Mouse (Mus musculus): ENCODE measurements at regions not wholly inside any gene's neighbourhood (a gene's known extent, or its start where the extent isn't known, plus 50 kb on each side); places are given as distances from the start of the nearest gene placed in this dataset.

- Histone ChIP-seq H3K9me3 (replicated peaks; ENCODE audit: control insufficient read depth, low read length) (no peaks in the 10 kb centered on the region), H3K4me1 (ENCODE audit: control insufficient read depth, insufficient read depth, low read length) (no peaks in the 10 kb centered on the region), H3K4me3 (ENCODE audit: low read length) (no peak overlapping the region), H3K4me2 (ENCODE audit: low read depth, low read length) (no peak overlapping the region), H3K27me3 (ENCODE audit: control insufficient read depth, insufficient read depth, low read length) (no peaks in the 10 kb centered on the region), H3K27ac (ENCODE audit: low read length) (no peak overlapping the region), H3K36me3 (ENCODE audit: control insufficient read depth, insufficient read depth) (no peaks in the 10 kb centered on the region), H3K9ac (ENCODE audit: low read length) (no peak overlapping the region)
- WGBS, result 82% methylated on average over 7 of the region's 7 CpGs
- no peak for ATAC-seq (replicated peaks; ENCODE audit: extremely low read depth, insufficient read depth, low FRiP score)
These were observed 85.6 kb upstream of the Gnas start for GRCm38 (mm10) chr2:174198406-174198971.

- H3K36me3 ChIP-seq (ENCODE audit: control insufficient read depth, insufficient read depth), result no peaks in the 10 kb centered on the region
- WGBS, result 49% methylated on average over 13 of the region's 13 CpGs
These were observed 83.9 kb upstream of the Gnas start for GRCm38 (mm10) chr2:174199961-174200862.

GRCm38 (mm10) chr2:174203412-174203811 lies 80.7 kb upstream of the Gnas start:
- Histone ChIP-seq H3K9me3 (replicated peaks; ENCODE audit: control insufficient read depth, low read length) (no peaks in the 10 kb centered on the region), H3K27ac (ENCODE audit: low read length) (no peak overlapping the region), H3K36me3 (ENCODE audit: control insufficient read depth, insufficient read depth) (no peaks in the 10 kb centered on the region), H3K9ac (ENCODE audit: low read length) (no peak overlapping the region), H3K4me2 (ENCODE audit: low read depth, low read length) (no peak overlapping the region), H3K4me3 (ENCODE audit: low read length) (no peak overlapping the region), H3K27me3 (ENCODE audit: control insufficient read depth, insufficient read depth, low read length) (no peaks in the 10 kb centered on the region), H3K4me1 (ENCODE audit: control insufficient read depth, insufficient read depth, low read length) (no peaks in the 10 kb centered on the region)
- WGBS, result 61% methylated on average over 11 of the region's 11 CpGs
- peak; percentile 45; the same call in 1 of the 2 replicates for ATAC-seq (replicated peaks; ENCODE audit: extremely low read depth, insufficient read depth, low FRiP score)

More at GRCm38 (mm10) chr2:174199961-174200862, 83.9 kb upstream of the Gnas start:
- Histone ChIP-seq H3K9ac (ENCODE audit: low read length) (no peak overlapping the region), H3K27ac (ENCODE audit: low read length) (no peak overlapping the region), H3K27me3 (ENCODE audit: control insufficient read depth, insufficient read depth, low read length) (no peaks in the 10 kb centered on the region), H3K9me3 (replicated peaks; ENCODE audit: control insufficient read depth, low read length) (no peaks in the 10 kb centered on the region), H3K4me1 (ENCODE audit: control insufficient read depth, insufficient read depth, low read length) (no peaks in the 10 kb centered on the region), H3K4me3 (ENCODE audit: low read length) (no peak overlapping the region), H3K4me2 (ENCODE audit: low read depth, low read length) (no peak overlapping the region)
- ATAC-seq (replicated peaks; ENCODE audit: extremely low read depth, insufficient read depth, low FRiP score), result no peak

GRCm38 (mm10) chr2:174211681-174212080 lies 72.4 kb upstream of the Gnas start:
- Histone ChIP-seq H3K4me2 (ENCODE audit: low read depth, low read length) (no peak overlapping the region), H3K9ac (ENCODE audit: low read length) (no peak overlapping the region), H3K36me3 (ENCODE audit: control insufficient read depth, insufficient read depth) (no peaks in the 10 kb centered on the region), H3K9me3 (replicated peaks; ENCODE audit: control insufficient read depth, low read length) (no peaks in the 10 kb centered on the region), H3K27me3 (ENCODE audit: control insufficient read depth, insufficient read depth, low read length) (no peaks in the 10 kb centered on the region), H3K27ac (ENCODE audit: low read length) (no peak overlapping the region), H3K4me3 (ENCODE audit: low read length) (no peak overlapping the region), H3K4me1 (ENCODE audit: control insufficient read depth, insufficient read depth, low read length) (no peaks in the 10 kb centered on the region)
- no peak for ATAC-seq (replicated peaks; ENCODE audit: extremely low read depth, insufficient read depth, low FRiP score)
- WGBS, result 80% methylated on average over 4 of the region's 4 CpGs

- H3K36me3 ChIP-seq (ENCODE audit: control insufficient read depth, insufficient read depth), result no peaks in the 10 kb centered on the region
- no peak overlapping the region for H3K27ac ChIP-seq (ENCODE audit: low read length)
- no peak overlapping the region for H3K9ac ChIP-seq (ENCODE audit: low read length)
- no peaks in the 10 kb centered on the region for H3K4me1 ChIP-seq (ENCODE audit: control insufficient read depth, insufficient read depth, low read length)
- H3K4me3 ChIP-seq (ENCODE audit: low read length), result no peak overlapping the region
- no peak overlapping the region for H3K4me2 ChIP-seq (ENCODE audit: low read depth, low read length)
- ATAC-seq (replicated peaks; ENCODE audit: extremely low read depth, insufficient read depth, low FRiP score), result no peak
- H3K9me3 ChIP-seq (replicated peaks; ENCODE audit: control insufficient read depth, low read length), result no peaks in the 10 kb centered on the region
- no peaks in the 10 kb centered on the region for H3K27me3 ChIP-seq (ENCODE audit: control insufficient read depth, insufficient read depth, low read length)
- WGBS, result 88% methylated on average over 1 of the region's 1 CpGs
These were observed 57.5 kb upstream of the Gnas start for GRCm38 (mm10) chr2:174226660-174227059.
